Mouse (Mus musculus): ENCODE results near the gene Pla2g2c. TPM values are rescaled to one million over a fixed set of nuclear protein-coding genes. Genes with fewer than 3 reads are reported as not detected.
A peak's percentile ranks its signal among the peaks of the same experiment; 100 is the strongest.

Gene Pla2g2c
- polyA plus RNA-seq, 1 experiment from 2014 or later: 0.60 TPM

DNA sequence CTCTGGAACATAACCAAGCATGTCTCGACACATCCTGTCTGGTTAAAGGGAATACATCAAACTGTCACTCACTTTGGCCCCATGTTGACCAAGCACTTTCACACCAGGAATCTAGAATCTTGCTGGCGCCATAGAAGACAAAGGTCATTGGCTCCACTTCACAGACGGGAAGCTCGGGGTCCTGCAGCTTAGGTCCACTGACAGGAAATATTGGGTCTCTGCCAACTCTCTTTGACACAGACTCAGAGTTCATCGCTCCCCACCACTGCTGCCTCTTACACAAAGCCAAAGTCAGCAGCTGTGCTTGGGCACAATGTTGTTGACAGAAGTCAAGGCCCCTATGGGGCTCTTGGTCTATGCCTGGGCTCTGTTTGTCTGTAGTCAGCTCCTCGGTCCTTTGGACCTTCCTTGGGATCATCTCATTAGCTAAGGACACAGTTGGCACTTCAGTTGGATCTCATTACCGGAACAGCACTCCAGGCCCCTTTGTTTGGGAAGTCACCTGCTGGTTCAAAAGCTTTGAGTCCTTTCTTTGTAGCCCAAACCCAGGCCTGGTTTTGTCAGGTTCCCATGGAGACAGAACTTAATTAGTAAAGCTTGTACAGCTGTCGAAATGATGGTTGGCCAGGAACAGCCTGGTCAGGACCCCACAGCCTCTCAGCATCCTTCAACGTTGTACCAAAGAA is 4.6 kb downstream of the Pla2g2c start:
- no peak overlapping the region for H3K27ac ChIP-seq (replicated peaks)
- peaks cover 16% of the 10 kb centered on the region for H3K4me1 ChIP-seq
- H3K9me3 ChIP-seq (replicated peaks): no peaks in the 10 kb centered on the region
- no peak overlapping the region for H3K4me2 ChIP-seq
- no peak for ATAC-seq (ENCODE audit: low FRiP score)
- whole genome bisulfite sequencing: 30% methylated on average over 9 of the region's 9 CpGs
- H3K4me3 ChIP-seq (replicated peaks): no peak overlapping the region
- H3K9ac ChIP-seq (replicated peaks): no peak overlapping the region
- no peaks in the 10 kb centered on the region for H3K27me3 ChIP-seq (replicated peaks)
- H3K36me3 ChIP-seq: no peaks in the 10 kb centered on the region

DNA sequence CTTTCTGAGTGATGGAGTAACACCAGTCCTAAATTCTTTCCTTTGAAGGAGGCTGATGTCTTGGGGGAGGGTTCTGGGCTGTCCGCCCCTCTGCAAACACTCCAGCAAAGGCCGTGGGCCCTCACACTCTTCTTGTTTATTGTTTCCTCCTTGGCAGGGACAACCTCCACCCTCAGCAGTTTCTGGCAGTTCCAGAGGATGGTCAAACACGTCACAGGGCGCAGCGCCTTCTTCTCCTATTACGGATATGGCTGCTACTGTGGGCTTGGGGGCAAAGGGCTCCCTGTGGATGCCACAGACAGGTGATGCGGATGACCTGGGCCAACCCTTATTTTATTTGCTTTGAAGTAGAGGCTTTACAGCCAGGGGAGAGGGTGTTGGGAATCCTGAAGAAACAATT is 9.5 kb downstream of the Pla2g2c start:
- Histone ChIP-seq H3K9me3 (replicated peaks) (no peaks in the 10 kb centered on the region), H3K27ac (replicated peaks) (no peak overlapping the region), H3K36me3 (no peaks in the 10 kb centered on the region), H3K4me3 (replicated peaks) (no peak overlapping the region), H3K4me2 (no peak overlapping the region), H3K9ac (replicated peaks) (no peak overlapping the region), H3K4me1 (peaks cover 7% of the 10 kb centered on the region), H3K27me3 (replicated peaks) (no peaks in the 10 kb centered on the region)
- no peak for ATAC-seq (ENCODE audit: low FRiP score)
- 68% methylated on average over 7 of the region's 7 CpGs for WGBS

GRCm38 (mm10) chr4:138734863-138735262 is 10.3 kb downstream of the Pla2g2c start:
- H3K4me2 ChIP-seq: no peak overlapping the region
- H3K27ac ChIP-seq (replicated peaks): no peak overlapping the region
- 95% methylated on average over 4 of the region's 4 CpGs for WGBS
- H3K4me1 ChIP-seq: peaks cover 11% of the 10 kb centered on the region
- no peak overlapping the region for H3K4me3 ChIP-seq (replicated peaks)
- no peaks in the 10 kb centered on the region for H3K9me3 ChIP-seq (replicated peaks)
- H3K9ac ChIP-seq (replicated peaks): no peak overlapping the region
- H3K27me3 ChIP-seq (replicated peaks): no peaks in the 10 kb centered on the region
- ATAC-seq (ENCODE audit: low FRiP score): no peak
- H3K36me3 ChIP-seq: no peaks in the 10 kb centered on the region

GRCm38 (mm10) chr4:138737031-138737430 is 12.4 kb downstream of the Pla2g2c start, which contains the start of gene Ubxn10:
Gene Ubxn10, minus strand, starts transcription at chr4:138737167.
- WGBS: 69% methylated on average over 7 of the region's 7 CpGs
- Histone ChIP-seq H3K27ac (replicated peaks) (no peak within 1 kb of the TSS), H3K4me2 (no peak within 1 kb of the TSS), H3K9ac (replicated peaks) (no peak within 1 kb of the TSS), H3K4me1 (peaks cover 11% of the 10 kb centered on the region), H3K9me3 (replicated peaks) (no peaks in the 10 kb centered on the region), H3K36me3 (no peaks in the 10 kb centered on the region), H3K27me3 (replicated peaks) (no peaks in the 10 kb centered on the region), H3K4me3 (replicated peaks) (no peak within 1 kb of the TSS)
- ATAC-seq (ENCODE audit: low FRiP score): no peak

- Histone ChIP-seq H3K27ac (replicated peaks) (no peak overlapping the region), H3K9me3 (replicated peaks) (no peaks in the 10 kb centered on the region), H3K27me3 (replicated peaks) (no peaks in the 10 kb centered on the region), H3K9ac (replicated peaks) (no peak overlapping the region), H3K36me3 (no peaks in the 10 kb centered on the region), H3K4me2 (no peak overlapping the region), H3K4me3 (replicated peaks) (no peak overlapping the region), H3K4me1 (peaks cover 11% of the 10 kb centered on the region)
- 0 out of 2 replicates have a peak, but pooled peaks have one; percentile 26 for ATAC-seq (ENCODE audit: low FRiP score)
- 22% methylated on average over 7 of the region's 7 CpGs for WGBS
Observed at GRCm38 (mm10) chr4:138739136-138739851, 14.7 kb downstream of the Pla2g2c start.

DNA sequence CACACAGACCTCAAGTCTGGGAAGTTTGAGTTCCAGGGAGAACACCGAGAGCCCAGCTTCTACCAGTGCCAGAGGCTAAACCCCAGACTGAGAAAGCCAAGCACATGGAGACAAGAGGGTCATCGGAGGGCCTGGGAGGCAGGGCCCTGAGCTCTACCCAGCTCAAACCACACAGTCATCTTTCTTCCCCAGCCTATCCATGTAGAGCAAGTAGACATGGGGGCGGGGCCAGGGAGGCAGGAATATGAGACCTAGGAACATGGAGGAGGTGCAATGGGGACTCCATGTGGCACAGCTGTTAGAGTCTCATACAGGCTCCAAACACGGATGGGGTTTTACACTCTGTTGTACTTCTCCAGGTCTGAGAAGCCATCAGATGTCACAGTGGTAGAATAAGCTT is 21.3 kb downstream of the Pla2g2c start:
- no peak for ATAC-seq (ENCODE audit: low FRiP score)
- 73% methylated on average over 4 of the region's 4 CpGs for WGBS

DNA sequence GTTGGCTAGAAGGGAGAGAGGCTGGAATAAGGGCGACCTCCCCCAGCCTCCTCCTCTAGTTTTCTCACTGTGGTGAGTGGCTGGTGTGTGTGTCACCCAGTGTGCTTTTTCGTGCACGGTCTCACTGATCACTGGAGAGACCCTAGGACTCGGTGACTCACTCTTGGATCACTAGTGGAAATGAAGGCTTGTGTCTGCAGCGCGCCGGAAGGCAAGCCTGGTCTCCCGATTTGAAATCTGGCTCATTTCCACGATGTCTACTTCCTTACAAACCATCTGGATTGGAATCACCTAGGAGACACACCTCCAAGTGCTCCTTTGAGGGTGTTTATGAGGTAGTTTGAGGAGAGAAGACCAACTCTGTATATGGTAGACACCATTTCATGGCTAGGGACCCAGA is 22.3 kb downstream of the Pla2g2c start:
- Histone ChIP-seq H3K9ac (replicated peaks) (no peak overlapping the region), H3K36me3 (no peaks in the 10 kb centered on the region), H3K27ac (replicated peaks) (no peak overlapping the region), H3K4me2 (no peak overlapping the region), H3K9me3 (replicated peaks) (no peaks in the 10 kb centered on the region), H3K4me1 (peaks cover 16% of the 10 kb centered on the region), H3K4me3 (replicated peaks) (no peak overlapping the region), H3K27me3 (replicated peaks) (no peaks in the 10 kb centered on the region)
- no peak for ATAC-seq (ENCODE audit: low FRiP score)
- 88% methylated on average over 9 of the region's 9 CpGs for WGBS

More for the DNA sequence above, 21.3 kb downstream of the Pla2g2c start:
- Histone ChIP-seq H3K36me3 (no peaks in the 10 kb centered on the region), H3K4me3 (replicated peaks) (no peak overlapping the region), H3K27ac (replicated peaks) (no peak overlapping the region), H3K9me3 (replicated peaks) (no peaks in the 10 kb centered on the region), H3K27me3 (replicated peaks) (no peaks in the 10 kb centered on the region), H3K4me1 (peaks cover 16% of the 10 kb centered on the region), H3K4me2 (no peak overlapping the region), H3K9ac (replicated peaks) (no peak overlapping the region)

DNA sequence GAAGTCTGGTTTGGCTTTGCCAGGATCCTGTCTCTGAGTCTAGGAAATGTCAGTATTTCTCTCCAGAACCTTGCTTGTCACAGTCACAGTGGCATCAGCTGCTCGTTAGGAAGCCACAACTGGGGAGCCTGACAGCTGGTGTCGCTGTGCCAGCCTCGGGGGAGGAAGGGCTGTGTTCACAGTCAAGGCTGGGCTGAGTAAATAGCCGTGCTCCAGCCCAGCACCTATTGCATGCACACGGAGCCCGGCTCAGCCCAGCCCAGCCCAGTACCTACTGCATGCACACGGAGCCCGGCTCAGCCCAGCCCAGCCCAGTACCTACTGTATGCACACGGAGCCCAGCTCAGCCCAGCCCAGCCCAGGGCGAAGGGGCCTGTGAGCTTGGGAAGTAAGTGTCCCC is 23.3 kb downstream of the Pla2g2c start:
- H3K36me3 ChIP-seq: no peaks in the 10 kb centered on the region
- H3K9ac ChIP-seq (replicated peaks): no peak overlapping the region
- H3K4me3 ChIP-seq (replicated peaks): no peak overlapping the region
- WGBS: 51% methylated on average over 10 of the region's 10 CpGs
- peaks cover 16% of the 10 kb centered on the region for H3K4me1 ChIP-seq
- ATAC-seq (ENCODE audit: low FRiP score): no peak
- H3K27ac ChIP-seq (replicated peaks): peak overlapping the region; percentile 41; the same call in 1 of the 2 replicates
- H3K27me3 ChIP-seq (replicated peaks): no peaks in the 10 kb centered on the region
- H3K9me3 ChIP-seq (replicated peaks): no peaks in the 10 kb centered on the region
- H3K4me2 ChIP-seq: no peak overlapping the region

DNA sequence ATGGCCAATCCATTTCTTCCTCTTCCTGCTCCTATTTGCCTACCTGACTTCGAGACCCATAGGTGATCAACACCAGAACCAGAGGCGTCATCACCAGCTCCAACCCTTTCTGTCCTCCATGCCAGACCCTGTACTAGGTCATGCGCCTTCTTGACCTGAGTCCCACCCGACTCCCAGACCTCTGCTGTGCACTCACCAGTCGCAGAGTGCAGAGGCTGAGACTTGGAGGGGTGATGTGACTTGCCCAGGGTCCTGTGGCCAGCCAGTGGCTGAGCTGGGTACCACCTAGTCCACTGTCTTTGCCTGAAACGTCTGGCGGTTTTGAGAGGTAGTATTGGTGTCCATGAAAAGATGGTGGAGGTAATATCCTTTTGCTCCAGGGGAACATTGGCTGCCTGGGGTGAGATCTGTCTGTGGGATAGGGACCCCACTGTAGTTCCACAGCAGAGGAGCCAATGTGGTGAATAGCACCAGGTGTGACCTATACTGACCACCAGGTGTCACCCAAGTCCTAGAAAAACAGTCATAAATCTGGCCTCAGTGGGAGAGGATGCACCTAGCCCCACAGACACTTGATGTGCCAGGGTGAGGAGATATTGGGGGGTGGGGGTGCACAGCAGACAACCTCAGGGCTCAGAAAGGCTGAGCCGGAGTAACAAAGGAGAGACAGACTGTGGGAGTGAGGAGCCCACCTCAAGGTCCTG is 23.9 kb downstream of the Pla2g2c start:
- peaks cover 16% of the 10 kb centered on the region for H3K4me1 ChIP-seq
- no peak overlapping the region for H3K4me3 ChIP-seq (replicated peaks)
- no peaks in the 10 kb centered on the region for H3K9me3 ChIP-seq (replicated peaks)
- peak; percentile 63; the same call in 1 of the 2 replicates for ATAC-seq (ENCODE audit: low FRiP score)
- H3K27me3 ChIP-seq (replicated peaks): no peaks in the 10 kb centered on the region
- no peak overlapping the region for H3K4me2 ChIP-seq
- no peaks in the 10 kb centered on the region for H3K36me3 ChIP-seq
- 64% methylated on average over 8 of the region's 8 CpGs for WGBS
- no peak overlapping the region for H3K9ac ChIP-seq (replicated peaks)
- no peak overlapping the region for H3K27ac ChIP-seq (replicated peaks)

DNA sequence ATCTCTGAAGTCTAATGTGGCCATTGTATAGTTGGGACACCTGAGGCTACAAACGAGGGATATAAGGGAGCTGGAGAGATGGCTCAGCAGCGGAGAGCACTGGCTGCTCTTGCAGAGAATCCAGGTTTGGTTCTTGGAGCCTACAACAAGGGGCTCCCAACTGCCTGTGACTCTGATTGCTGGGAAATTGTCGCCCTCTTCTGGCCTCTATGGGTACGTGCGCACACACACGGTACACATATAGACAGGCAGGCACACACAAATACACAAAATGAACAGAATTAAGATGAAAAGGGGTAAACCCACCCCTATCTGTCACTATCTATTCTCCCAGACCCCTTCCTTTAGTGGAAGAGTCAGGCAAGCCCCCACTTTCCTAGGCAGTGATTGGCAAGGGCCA is 28.0 kb downstream of the Pla2g2c start:
- ATAC-seq (ENCODE audit: low FRiP score): no peak
- Histone ChIP-seq H3K4me1 (peaks cover 34% of the 10 kb centered on the region), H3K9me3 (replicated peaks) (no peaks in the 10 kb centered on the region), H3K27ac (replicated peaks) (no peak overlapping the region), H3K4me2 (no peak overlapping the region), H3K27me3 (replicated peaks) (no peaks in the 10 kb centered on the region), H3K9ac (replicated peaks) (no peak overlapping the region), H3K36me3 (no peaks in the 10 kb centered on the region), H3K4me3 (replicated peaks) (no peak overlapping the region)
- WGBS: 94% methylated on average over 6 of the region's 6 CpGs

DNA sequence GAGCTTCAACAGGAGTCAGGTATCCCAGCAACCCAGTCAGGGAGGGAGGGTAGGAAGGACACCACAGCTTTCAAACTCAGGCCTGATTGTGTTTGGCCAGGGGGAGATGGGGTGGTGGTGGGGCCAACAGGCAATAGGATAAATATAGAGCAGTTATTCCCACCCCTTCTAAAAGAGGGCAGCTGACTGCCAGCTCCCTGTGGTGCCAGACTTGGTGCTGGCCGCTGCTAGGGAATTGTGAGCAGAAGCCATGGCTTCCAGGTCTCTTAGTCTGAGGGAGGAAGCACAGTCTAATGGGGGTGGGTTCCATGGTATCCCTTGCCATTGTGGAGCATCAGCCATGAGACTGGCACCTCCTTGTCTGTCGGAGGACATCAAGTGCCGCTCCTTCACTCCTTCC is 29.0 kb downstream of the Pla2g2c start:
- Histone ChIP-seq H3K4me3 (replicated peaks) (no peak overlapping the region), H3K27ac (replicated peaks) (no peak overlapping the region), H3K9me3 (replicated peaks) (no peaks in the 10 kb centered on the region), H3K4me2 (no peak overlapping the region), H3K36me3 (no peaks in the 10 kb centered on the region), H3K9ac (replicated peaks) (no peak overlapping the region), H3K4me1 (peaks cover 25% of the 10 kb centered on the region), H3K27me3 (replicated peaks) (no peaks in the 10 kb centered on the region)
- WGBS: 85% methylated on average over 3 of the region's 3 CpGs
- no peak for ATAC-seq (ENCODE audit: low FRiP score)

GRCm38 (mm10) chr4:138754432-138754831 is 29.8 kb downstream of the Pla2g2c start:
- H3K9me3 ChIP-seq (replicated peaks): no peaks in the 10 kb centered on the region
- H3K4me2 ChIP-seq: no peak overlapping the region
- H3K36me3 ChIP-seq: no peaks in the 10 kb centered on the region
- no peak overlapping the region for H3K27ac ChIP-seq (replicated peaks)
- H3K9ac ChIP-seq (replicated peaks): no peak overlapping the region
- WGBS: 89% methylated on average over 9 of the region's 9 CpGs
- H3K4me3 ChIP-seq (replicated peaks): no peak overlapping the region
- ATAC-seq (ENCODE audit: low FRiP score): no peak
- no peaks in the 10 kb centered on the region for H3K27me3 ChIP-seq (replicated peaks)
- H3K4me1 ChIP-seq: peaks cover 21% of the 10 kb centered on the region
